Mouse (Mus musculus): ENCODE data around the gene Eif2b2.

The Eif2b2 gene

GRCm38 (mm10) chr12:85219236-85219904 lies at the start of gene Eif2b2:
Gene Eif2b2, plus strand, starts transcription at chr12:85219481.
- DNase-seq (ENCODE audit: low spot score) = peak; percentile 98

- no peak for DNase-seq (ENCODE audit: low spot score)
Observed at GRCm38 (mm10) chr12:85169877-85170276, 49.4 kb upstream of the Eif2b2 start.

GRCm38 (mm10) chr12:85170284-85170947 lies 48.9 kb upstream of the Eif2b2 start:
- no peak for DNase-seq (ENCODE audit: low spot score)

- DNase-seq (ENCODE audit: low spot score) = no peak
Observed at GRCm38 (mm10) chr12:85170948-85171307, 48.4 kb upstream of the Eif2b2 start.

GRCm38 (mm10) chr12:85174016-85174415 lies 45.3 kb upstream of the Eif2b2 start:
- no peak for DNase-seq (ENCODE audit: low spot score)

- no peak for DNase-seq (ENCODE audit: low spot score)
Observed at GRCm38 (mm10) chr12:85175087-85175675, 44.1 kb upstream of the Eif2b2 start.

- no peak for DNase-seq (ENCODE audit: low spot score)
Observed at GRCm38 (mm10) chr12:85175926-85176845, 43.1 kb upstream of the Eif2b2 start.

- DNase-seq (ENCODE audit: low spot score) = peak; percentile 49
Observed at GRCm38 (mm10) chr12:85176846-85177523, 42.3 kb upstream of the Eif2b2 start.

GRCm38 (mm10) chr12:85177740-85178239 lies 41.5 kb upstream of the Eif2b2 start, which contains the start of gene Pgf:
Gene Pgf, minus strand, starts transcription at chr12:85177790.
- no peak for DNase-seq (ENCODE audit: low spot score)

GRCm38 (mm10) chr12:85178294-85178693 lies 41.0 kb upstream of the Eif2b2 start:
- DNase-seq (ENCODE audit: low spot score) = no peak

- DNase-seq (ENCODE audit: low spot score) = no peak
Observed at GRCm38 (mm10) chr12:85181475-85182344, 37.6 kb upstream of the Eif2b2 start.

GRCm38 (mm10) chr12:85182345-85182643 lies 37.0 kb upstream of the Eif2b2 start:
- no peak for DNase-seq (ENCODE audit: low spot score)

- DNase-seq (ENCODE audit: low spot score) = no peak
Observed at GRCm38 (mm10) chr12:85182898-85183297, 36.4 kb upstream of the Eif2b2 start.

GRCm38 (mm10) chr12:85184118-85184517 lies 35.2 kb upstream of the Eif2b2 start:
- DNase-seq (ENCODE audit: low spot score) = no peak

GRCm38 (mm10) chr12:85185810-85186209 lies 33.5 kb upstream of the Eif2b2 start:
- DNase-seq (ENCODE audit: low spot score) = no peak

GRCm38 (mm10) chr12:85186361-85186760 lies 32.9 kb upstream of the Eif2b2 start:
- no peak for DNase-seq (ENCODE audit: low spot score)

GRCm38 (mm10) chr12:85190290-85190689 lies 29.0 kb upstream of the Eif2b2 start:
- DNase-seq (ENCODE audit: low spot score) = no peak

- peak; percentile 36 for DNase-seq (ENCODE audit: low spot score)
Observed at GRCm38 (mm10) chr12:85192461-85193108, 26.7 kb upstream of the Eif2b2 start.

GRCm38 (mm10) chr12:85193146-85193545 lies 26.1 kb upstream of the Eif2b2 start:
- DNase-seq (ENCODE audit: low spot score) = no peak
